Mouse (Mus musculus): ENCODE data around the gene Nfya. TPM values are rescaled to one million over a fixed set of nuclear protein-coding genes. Genes with fewer than 3 reads are reported as not detected.

Nfya gene
- polyA plus RNA-seq, 1 experiment from 2014 or later, result 26.4 TPM

GRCm38 (mm10) chr17:48442745-48443457 lies 33.2 kb upstream of the Nfya start:
- H3K36me3 ChIP-seq, result no peaks in the 10 kb centered on the region
- no peaks in the 10 kb centered on the region for H3K27me3 ChIP-seq (ENCODE audit: low read depth, poor library complexity, severe bottlenecking)
- H3K27ac ChIP-seq, result no peak overlapping the region
- no peak overlapping the region for H3K4me3 ChIP-seq
- WGBS, result 80% methylated on average over 7 of the region's 7 CpGs
- DNase-seq (ENCODE audit: low spot score), result no peak
- peaks cover 7% of the 10 kb centered on the region for H3K4me1 ChIP-seq
- no peaks in the 10 kb centered on the region for H3K9me3 ChIP-seq (replicated peaks)

GRCm38 (mm10) chr17:48437421-48437911 lies 27.8 kb upstream of the Nfya start:
- 36% methylated on average over 7 of the region's 7 CpGs for WGBS
- 0 out of 2 replicates have a peak overlapping the region, but pooled peaks have one; percentile 8 for H3K4me3 ChIP-seq
- H3K36me3 ChIP-seq, result no peaks in the 10 kb centered on the region
- peak; percentile 70 for DNase-seq (ENCODE audit: low spot score)
- H3K9me3 ChIP-seq (replicated peaks), result no peaks in the 10 kb centered on the region
- no peaks in the 10 kb centered on the region for H3K27me3 ChIP-seq (ENCODE audit: low read depth, poor library complexity, severe bottlenecking)
- peaks cover 33% of the 10 kb centered on the region for H3K4me1 ChIP-seq
- H3K27ac ChIP-seq, result peak overlapping the region; percentile 83

DNA sequence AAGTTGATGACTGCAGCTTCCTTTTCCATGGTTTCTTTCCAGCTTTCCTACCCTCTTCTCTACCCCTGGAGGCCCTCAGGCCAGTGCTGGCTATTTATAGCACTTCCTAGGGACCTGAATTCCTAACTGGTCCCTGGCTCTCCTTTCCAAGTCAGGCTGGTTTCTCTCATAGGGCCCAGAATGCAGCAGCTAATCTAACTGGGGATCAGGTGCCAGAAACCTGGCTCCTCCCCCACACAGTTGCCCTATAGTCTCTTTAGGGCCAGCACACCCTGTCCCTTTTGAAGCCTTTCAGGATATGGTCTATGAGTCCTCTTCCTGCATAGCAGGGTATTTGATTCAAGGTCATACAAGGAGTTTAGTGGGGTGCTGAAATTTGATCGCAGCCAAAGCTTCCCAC lies 26.8 kb upstream of the Nfya start:
- 92% methylated on average over 1 of the region's 1 CpGs for WGBS
- H3K36me3 ChIP-seq, result no peaks in the 10 kb centered on the region
- peak overlapping the region; percentile 57 for H3K27ac ChIP-seq
- no peak overlapping the region for H3K4me3 ChIP-seq
- no peaks in the 10 kb centered on the region for H3K9me3 ChIP-seq (replicated peaks)
- H3K4me1 ChIP-seq, result peaks cover 35% of the 10 kb centered on the region
- no peak for DNase-seq (ENCODE audit: low spot score)
- H3K27me3 ChIP-seq (ENCODE audit: low read depth, poor library complexity, severe bottlenecking), result no peaks in the 10 kb centered on the region

DNA sequence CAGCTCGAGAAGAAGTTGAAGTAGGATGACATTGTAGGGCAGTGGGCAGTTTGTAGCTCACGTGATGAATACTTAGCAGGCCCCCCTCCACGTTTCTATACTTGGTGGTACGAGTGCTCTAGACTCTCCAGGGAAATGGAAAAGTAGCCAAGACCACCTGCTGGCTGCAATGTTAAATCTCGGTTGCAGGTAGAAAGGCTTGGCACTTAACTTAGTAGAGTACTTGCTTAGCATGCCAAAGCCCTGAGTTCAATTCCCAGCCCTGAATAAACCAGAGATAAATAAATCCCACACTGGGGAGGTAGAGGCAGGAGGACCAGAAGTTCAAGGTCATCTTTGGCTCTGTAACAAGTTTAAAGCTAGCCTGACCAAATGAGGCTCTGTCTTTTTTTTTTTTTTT lies 24.8 kb upstream of the Nfya start:
- no peak overlapping the region for H3K27ac ChIP-seq
- no peaks in the 10 kb centered on the region for H3K36me3 ChIP-seq
- WGBS, result 83% methylated on average over 5 of the region's 5 CpGs
- H3K27me3 ChIP-seq (ENCODE audit: low read depth, poor library complexity, severe bottlenecking), result no peaks in the 10 kb centered on the region
- peaks cover 35% of the 10 kb centered on the region for H3K4me1 ChIP-seq
- no peaks in the 10 kb centered on the region for H3K9me3 ChIP-seq (replicated peaks)
- DNase-seq (ENCODE audit: low spot score), result no peak
- H3K4me3 ChIP-seq, result no peak overlapping the region

- Histone ChIP-seq H3K27ac (no peak overlapping the region), H3K36me3 (no peaks in the 10 kb centered on the region), H3K27me3 (ENCODE audit: low read depth, poor library complexity, severe bottlenecking) (no peaks in the 10 kb centered on the region), H3K4me1 (peaks cover 35% of the 10 kb centered on the region), H3K9me3 (replicated peaks) (no peaks in the 10 kb centered on the region), H3K4me3 (no peak overlapping the region)
- no peak for DNase-seq (ENCODE audit: low spot score)
- 72% methylated on average over 6 of the region's 6 CpGs for WGBS
Observed at GRCm38 (mm10) chr17:48433689-48434330, 24.1 kb upstream of the Nfya start.

DNA sequence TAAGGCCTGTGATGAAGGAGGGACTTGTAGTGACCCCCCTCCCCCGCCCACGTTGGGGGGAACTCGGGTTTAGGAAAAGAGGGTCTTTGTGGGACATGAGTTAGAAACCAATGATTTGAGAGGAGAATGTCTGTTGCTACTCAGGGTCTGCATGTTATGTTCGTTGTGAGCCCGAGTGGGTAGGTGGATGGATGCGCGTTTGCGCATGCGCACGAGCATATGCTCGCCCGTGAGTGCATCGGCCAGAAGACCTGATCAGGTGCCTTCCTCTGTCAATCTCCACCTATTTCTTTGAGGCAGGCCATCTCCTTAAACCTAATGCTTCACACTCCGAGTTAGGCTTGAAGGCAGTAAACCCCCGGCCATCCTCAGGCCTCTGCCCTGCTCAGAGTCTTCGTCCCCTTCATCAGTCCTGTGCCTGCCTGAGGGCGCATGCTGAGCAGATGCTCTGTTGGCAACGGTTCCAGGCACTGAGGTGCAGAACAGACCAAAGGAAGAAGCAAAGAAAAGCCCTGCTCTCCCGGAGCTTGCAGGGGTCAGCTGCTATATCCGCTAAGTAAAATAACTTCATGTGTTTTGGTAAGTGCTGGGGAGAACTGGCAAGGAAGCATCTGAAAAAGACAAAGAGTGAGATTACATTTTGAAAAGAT lies 23.4 kb upstream of the Nfya start:
- Histone ChIP-seq H3K27ac (peak overlapping the region; percentile 25; the same call in 1 of the 2 replicates), H3K36me3 (no peaks in the 10 kb centered on the region), H3K4me1 (peaks cover 40% of the 10 kb centered on the region), H3K27me3 (ENCODE audit: low read depth, poor library complexity, severe bottlenecking) (no peaks in the 10 kb centered on the region), H3K4me3 (no peak overlapping the region), H3K9me3 (replicated peaks) (no peaks in the 10 kb centered on the region)
- DNase-seq (ENCODE audit: low spot score), result no peak
- WGBS, result 86% methylated on average over 20 of the region's 20 CpGs

- Histone ChIP-seq H3K36me3 (no peaks in the 10 kb centered on the region), H3K9me3 (replicated peaks) (no peaks in the 10 kb centered on the region), H3K4me3 (no peak within 1 kb of the TSS), H3K27ac (peak within 1 kb of the TSS; percentile 25; the same call in 1 of the 2 replicates), H3K4me1 (peaks cover 37% of the 10 kb centered on the region), H3K27me3 (ENCODE audit: low read depth, poor library complexity, severe bottlenecking) (no peaks in the 10 kb centered on the region)
- no peak for DNase-seq (ENCODE audit: low spot score)
- 65% methylated on average over 16 of the region's 16 CpGs for WGBS
Observed at GRCm38 (mm10) chr17:48432158-48432980, 22.7 kb upstream of the Nfya start, which contains the start of gene Apobec2. Apobec2 (minus strand) TSS chr17:48432930.

DNA sequence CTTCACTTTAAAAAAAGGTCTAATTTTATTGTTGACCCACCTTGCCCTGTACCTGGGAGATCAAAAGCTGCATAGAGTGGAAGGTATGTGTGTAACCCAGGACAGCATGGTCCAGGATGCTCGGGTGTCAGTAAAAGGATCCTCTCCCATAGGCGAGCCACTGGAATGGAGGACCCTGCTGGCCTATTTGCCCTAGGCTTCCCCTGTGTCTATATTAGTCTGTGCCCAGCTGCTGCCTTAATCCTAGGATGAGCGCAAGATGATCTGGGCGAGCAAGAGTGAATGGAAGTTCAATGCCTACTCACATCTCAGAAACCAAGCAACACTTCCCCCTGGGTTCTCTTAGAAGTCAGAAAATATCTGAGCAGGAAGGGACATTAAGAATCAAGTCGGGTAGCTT lies 21.3 kb upstream of the Nfya start:
- Histone ChIP-seq H3K36me3 (no peaks in the 10 kb centered on the region), H3K27me3 (ENCODE audit: low read depth, poor library complexity, severe bottlenecking) (no peaks in the 10 kb centered on the region), H3K27ac (no peak overlapping the region), H3K4me1 (peaks cover 35% of the 10 kb centered on the region), H3K9me3 (replicated peaks) (no peaks in the 10 kb centered on the region), H3K4me3 (no peak overlapping the region)
- no peak for DNase-seq (ENCODE audit: low spot score)
- 76% methylated on average over 5 of the region's 5 CpGs for WGBS

- 45% methylated on average over 5 of the region's 5 CpGs for WGBS
- H3K4me1 ChIP-seq, result peaks cover 39% of the 10 kb centered on the region
- H3K9me3 ChIP-seq (replicated peaks), result no peaks in the 10 kb centered on the region
- no peak overlapping the region for H3K4me3 ChIP-seq
- no peaks in the 10 kb centered on the region for H3K36me3 ChIP-seq
- H3K27me3 ChIP-seq (ENCODE audit: low read depth, poor library complexity, severe bottlenecking), result no peaks in the 10 kb centered on the region
- no peak for DNase-seq (ENCODE audit: low spot score)
- peak overlapping the region; percentile 38; the same call in 1 of the 2 replicates for H3K27ac ChIP-seq
Observed at GRCm38 (mm10) chr17:48430394-48430793, 20.7 kb upstream of the Nfya start.

DNA sequence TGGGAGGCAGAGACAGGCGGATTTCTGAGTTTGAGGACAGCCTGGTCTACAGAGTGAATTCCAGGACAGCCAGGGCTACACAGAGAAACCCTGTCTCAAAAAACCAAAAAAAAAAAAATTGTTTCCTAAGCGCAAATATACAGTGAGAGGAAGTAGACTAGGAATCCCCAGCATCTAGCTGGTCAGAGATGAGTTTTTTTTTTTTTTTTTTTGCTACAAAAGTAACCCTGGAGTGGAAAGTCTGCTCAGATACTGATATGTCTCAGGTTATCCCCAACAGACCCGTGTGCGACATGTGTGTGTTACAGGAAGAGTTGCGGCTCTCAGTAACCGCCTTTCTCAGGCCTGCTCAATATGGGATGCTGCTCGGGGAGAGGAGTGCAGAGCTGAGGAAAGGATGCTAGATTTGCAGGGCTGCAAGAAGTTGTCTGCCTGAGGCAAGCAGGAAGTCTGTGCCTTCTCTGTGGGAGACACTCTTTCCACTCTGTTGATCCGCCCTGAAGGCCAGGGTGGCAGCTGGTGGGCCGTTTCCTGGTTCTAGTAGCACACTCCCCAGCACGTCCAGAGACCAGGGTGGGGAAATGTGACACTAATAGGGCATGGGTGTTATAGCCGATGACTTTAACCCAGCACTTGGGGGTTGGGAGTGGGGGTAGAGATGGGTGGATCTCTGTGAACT lies 18.3 kb upstream of the Nfya start:
- Histone ChIP-seq H3K27ac (peak overlapping the region; percentile 69), H3K36me3 (no peaks in the 10 kb centered on the region), H3K9me3 (replicated peaks) (no peaks in the 10 kb centered on the region), H3K4me3 (no peak overlapping the region), H3K4me1 (peaks cover 35% of the 10 kb centered on the region), H3K27me3 (ENCODE audit: low read depth, poor library complexity, severe bottlenecking) (no peaks in the 10 kb centered on the region)
- 68% methylated on average over 11 of the region's 11 CpGs for WGBS
- DNase-seq (ENCODE audit: low spot score), result no peak

DNA sequence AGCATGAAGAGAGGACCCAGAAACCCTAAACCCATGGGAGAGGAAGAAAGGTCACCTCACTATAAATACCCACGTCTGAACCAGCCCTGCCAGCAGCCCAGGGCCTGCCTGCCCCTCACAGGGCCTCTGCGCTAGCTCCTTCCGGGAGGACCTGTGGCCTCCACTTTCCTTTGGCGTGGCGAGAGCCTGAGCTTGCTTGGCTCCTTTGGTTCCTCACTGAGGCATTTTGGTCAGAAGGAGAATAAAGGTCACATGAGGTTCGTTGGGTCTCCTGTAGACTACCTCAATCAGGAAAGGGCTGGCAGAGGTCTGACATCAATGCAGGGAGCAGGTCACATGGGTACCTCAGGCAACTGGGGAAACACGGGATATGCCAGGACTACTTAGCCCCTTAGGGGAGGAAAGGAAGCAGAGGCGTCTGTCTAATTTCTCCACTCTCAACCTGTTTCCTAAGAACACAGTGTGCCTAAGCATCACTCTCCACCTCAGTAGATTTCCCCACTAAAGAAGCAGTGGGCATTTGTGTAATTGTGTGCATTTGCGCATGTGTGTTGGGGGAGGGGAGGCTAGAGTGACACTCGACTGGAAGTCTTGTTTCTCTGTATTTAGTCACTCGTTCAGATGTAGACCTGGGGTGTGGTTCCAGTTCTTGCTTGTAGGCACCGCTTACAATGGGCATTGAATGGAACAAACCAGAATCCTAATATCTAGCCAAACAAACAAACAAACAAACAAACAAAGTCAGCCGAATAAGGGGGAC lies 17.5 kb upstream of the Nfya start:
- no peak for DNase-seq (ENCODE audit: low spot score)
- Histone ChIP-seq H3K4me3 (no peak overlapping the region), H3K9me3 (replicated peaks) (no peaks in the 10 kb centered on the region), H3K27ac (peak overlapping the region; percentile 76), H3K27me3 (ENCODE audit: low read depth, poor library complexity, severe bottlenecking) (no peaks in the 10 kb centered on the region), H3K4me1 (peaks cover 27% of the 10 kb centered on the region), H3K36me3 (no peaks in the 10 kb centered on the region)
- WGBS, result 68% methylated on average over 13 of the region's 13 CpGs

Data from limb, embryonic 10.5 days (tissue).